Mouse (Mus musculus): Measurements from ENCODE around the gene Rnf10. TPM values are rescaled to one million over a fixed set of nuclear protein-coding genes. Genes with fewer than 3 reads are reported as not detected.
"Not testable (repeated sequence)": the region's sequence is repeated elsewhere in the genome, so short reads cannot be mapped to it uniquely, and the experiment has no call there.

The Rnf10 gene
- polyA plus RNA-seq, 1 experiment from 2014 or later, result 94.0 TPM

GRCm38 (mm10) chr5:115302190-115302589 lies 29.5 kb upstream of the Rnf10 start:
- ATAC-seq (ENCODE audit: low read depth); H3K4me3 ChIP-seq (ENCODE audit: low read depth, low read length); H3K9ac ChIP-seq (replicated peaks; ENCODE audit: low read depth, low read length): not testable (repeated sequence)

GRCm38 (mm10) chr5:115301615-115302014 lies 28.9 kb upstream of the Rnf10 start:
- Histone ChIP-seq H3K4me3 (ENCODE audit: low read depth, low read length) (peak overlapping the region; percentile 72), H3K4me2 (ENCODE audit: low read depth, low read length) (peak overlapping the region; percentile 75), H3K4me1 (ENCODE audit: control insufficient read depth, insufficient read depth, low read length) (peaks cover 18% of the 10 kb centered on the region), H3K36me3 (ENCODE audit: control insufficient read depth, insufficient read depth, low read length) (peaks cover 13% of the 10 kb centered on the region), H3K9ac (replicated peaks; ENCODE audit: low read depth, low read length) (peak overlapping the region; percentile 57), H3K27me3 (ENCODE audit: control insufficient read depth, insufficient read depth, low read length) (no peaks in the 10 kb centered on the region), H3K9me3 (ENCODE audit: control insufficient read depth, low read length) (no peaks in the 10 kb centered on the region), H3K27ac (ENCODE audit: low read depth, low read length) (peak overlapping the region; percentile 64)
- 29% methylated on average over 13 of the region's 13 CpGs for WGBS
- ATAC-seq (ENCODE audit: low read depth), result no peak

More at GRCm38 (mm10) chr5:115302190-115302589, 29.5 kb upstream of the Rnf10 start:
- H3K27me3 ChIP-seq (ENCODE audit: control insufficient read depth, insufficient read depth, low read length); H3K27ac ChIP-seq (ENCODE audit: low read depth, low read length); H3K9me3 ChIP-seq (ENCODE audit: control insufficient read depth, low read length): not testable (repeated sequence)
- Histone ChIP-seq H3K4me1 (ENCODE audit: control insufficient read depth, insufficient read depth, low read length) (peaks cover 18% of the 10 kb centered on the region), H3K4me2 (ENCODE audit: low read depth, low read length) (peak overlapping the region; percentile 75; the same call in 1 of the 2 replicates), H3K36me3 (ENCODE audit: control insufficient read depth, insufficient read depth, low read length) (peaks cover 11% of the 10 kb centered on the region)
- 75% methylated on average over 3 of the region's 7 CpGs for whole genome bisulfite sequencing

GRCm38 (mm10) chr5:115300792-115301614 lies 28.3 kb upstream of the Rnf10 start, which contains the start of gene Dynll1:
TSS of gene Dynll1 (minus strand) at chr5:115300999.
- Histone ChIP-seq H3K27me3 (ENCODE audit: control insufficient read depth, insufficient read depth, low read length) (no peaks in the 10 kb centered on the region), H3K36me3 (ENCODE audit: control insufficient read depth, insufficient read depth, low read length) (peaks cover 19% of the 10 kb centered on the region), H3K4me1 (ENCODE audit: control insufficient read depth, insufficient read depth, low read length) (peaks cover 18% of the 10 kb centered on the region), H3K9ac (replicated peaks; ENCODE audit: low read depth, low read length) (peak within 1 kb of the TSS; percentile 88), H3K27ac (ENCODE audit: low read depth, low read length) (peak within 1 kb of the TSS; percentile 87), H3K4me3 (ENCODE audit: low read depth, low read length) (peak within 1 kb of the TSS; percentile 72), H3K4me2 (ENCODE audit: low read depth, low read length) (peak within 1 kb of the TSS; percentile 75), H3K9me3 (ENCODE audit: control insufficient read depth, low read length) (no peaks in the 10 kb centered on the region)
- ATAC-seq (ENCODE audit: low read depth), result peak; percentile 97
- WGBS, result under 1% methylated on average over 65 of the region's 66 CpGs

- H3K27ac ChIP-seq (ENCODE audit: low read depth, low read length), result peak overlapping the region; percentile 87
- peak overlapping the region; percentile 63 for H3K4me2 ChIP-seq (ENCODE audit: low read depth, low read length)
- peaks cover 18% of the 10 kb centered on the region for H3K4me1 ChIP-seq (ENCODE audit: control insufficient read depth, insufficient read depth, low read length)
- H3K36me3 ChIP-seq (ENCODE audit: control insufficient read depth, insufficient read depth, low read length), result peaks cover 21% of the 10 kb centered on the region
- peak overlapping the region; percentile 72 for H3K4me3 ChIP-seq (ENCODE audit: low read depth, low read length)
- peak; percentile 39 for ATAC-seq (ENCODE audit: low read depth)
- no peaks in the 10 kb centered on the region for H3K9me3 ChIP-seq (ENCODE audit: control insufficient read depth, low read length)
- no peaks in the 10 kb centered on the region for H3K27me3 ChIP-seq (ENCODE audit: control insufficient read depth, insufficient read depth, low read length)
- under 1% methylated on average over 42 of the region's 46 CpGs for WGBS
- peak overlapping the region; percentile 88 for H3K9ac ChIP-seq (replicated peaks; ENCODE audit: low read depth, low read length)
Measured at GRCm38 (mm10) chr5:115300035-115300744, 27.5 kb upstream of the Rnf10 start.

GRCm38 (mm10) chr5:115296347-115296746 lies 23.6 kb upstream of the Rnf10 start:
- Histone ChIP-seq H3K36me3 (ENCODE audit: control insufficient read depth, insufficient read depth, low read length) (peaks cover 37% of the 10 kb centered on the region), H3K9ac (replicated peaks; ENCODE audit: low read depth, low read length) (no peak overlapping the region), H3K4me1 (ENCODE audit: control insufficient read depth, insufficient read depth, low read length) (peaks cover 11% of the 10 kb centered on the region), H3K9me3 (ENCODE audit: control insufficient read depth, low read length) (no peaks in the 10 kb centered on the region), H3K27me3 (ENCODE audit: control insufficient read depth, insufficient read depth, low read length) (no peaks in the 10 kb centered on the region), H3K4me3 (ENCODE audit: low read depth, low read length) (no peak overlapping the region), H3K27ac (ENCODE audit: low read depth, low read length) (no peak overlapping the region), H3K4me2 (ENCODE audit: low read depth, low read length) (no peak overlapping the region)
- WGBS, result 85% methylated on average over 10 of the region's 10 CpGs
- ATAC-seq (ENCODE audit: low read depth), result no peak

GRCm38 (mm10) chr5:115294173-115294572 lies 21.5 kb upstream of the Rnf10 start:
- Histone ChIP-seq H3K9me3 (ENCODE audit: control insufficient read depth, low read length) (no peaks in the 10 kb centered on the region), H3K9ac (replicated peaks; ENCODE audit: low read depth, low read length) (no peak overlapping the region), H3K27me3 (ENCODE audit: control insufficient read depth, insufficient read depth, low read length) (no peaks in the 10 kb centered on the region), H3K4me1 (ENCODE audit: control insufficient read depth, insufficient read depth, low read length) (peaks cover 7% of the 10 kb centered on the region; the same call in 1 of the 2 replicates), H3K4me2 (ENCODE audit: low read depth, low read length) (no peak overlapping the region), H3K4me3 (ENCODE audit: low read depth, low read length) (no peak overlapping the region), H3K36me3 (ENCODE audit: control insufficient read depth, insufficient read depth, low read length) (peaks cover 49% of the 10 kb centered on the region), H3K27ac (ENCODE audit: low read depth, low read length) (no peak overlapping the region)
- no peak for ATAC-seq (ENCODE audit: low read depth)
- 92% methylated on average over 8 of the region's 8 CpGs for WGBS

GRCm38 (mm10) chr5:115284735-115285134 lies 12.0 kb upstream of the Rnf10 start:
- Histone ChIP-seq H3K27me3 (ENCODE audit: control insufficient read depth, insufficient read depth, low read length) (no peaks in the 10 kb centered on the region), H3K9ac (replicated peaks; ENCODE audit: low read depth, low read length) (no peak overlapping the region), H3K36me3 (ENCODE audit: control insufficient read depth, insufficient read depth, low read length) (peaks cover 22% of the 10 kb centered on the region), H3K9me3 (ENCODE audit: control insufficient read depth, low read length) (no peaks in the 10 kb centered on the region), H3K4me2 (ENCODE audit: low read depth, low read length) (no peak overlapping the region), H3K27ac (ENCODE audit: low read depth, low read length) (no peak overlapping the region), H3K4me3 (ENCODE audit: low read depth, low read length) (no peak overlapping the region), H3K4me1 (ENCODE audit: control insufficient read depth, insufficient read depth, low read length) (peaks cover 5% of the 10 kb centered on the region)
- no peak for ATAC-seq (ENCODE audit: low read depth)
- WGBS, result 92% methylated on average over 3 of the region's 3 CpGs

GRCm38 (mm10) chr5:115280050-115280687 lies 7.5 kb upstream of the Rnf10 start:
- Histone ChIP-seq H3K4me2 (ENCODE audit: low read depth, low read length) (peak overlapping the region; percentile 87), H3K36me3 (ENCODE audit: control insufficient read depth, insufficient read depth, low read length) (peaks cover 13% of the 10 kb centered on the region), H3K4me3 (ENCODE audit: low read depth, low read length) (peak overlapping the region; percentile 90), H3K27me3 (ENCODE audit: control insufficient read depth, insufficient read depth, low read length) (no peaks in the 10 kb centered on the region), H3K9ac (replicated peaks; ENCODE audit: low read depth, low read length) (peak overlapping the region; percentile 79), H3K9me3 (ENCODE audit: control insufficient read depth, low read length) (no peaks in the 10 kb centered on the region), H3K4me1 (ENCODE audit: control insufficient read depth, insufficient read depth, low read length) (peaks cover 5% of the 10 kb centered on the region), H3K27ac (ENCODE audit: low read depth, low read length) (peak overlapping the region; percentile 70)
- WGBS, result 7% methylated on average over 17 of the region's 17 CpGs
- peak; percentile 54; the same call in 1 of the 2 replicates for ATAC-seq (ENCODE audit: low read depth)
